Comparison of ENCODE assay signal across 26 mouse cellular contexts in the genomic region with DNA sequence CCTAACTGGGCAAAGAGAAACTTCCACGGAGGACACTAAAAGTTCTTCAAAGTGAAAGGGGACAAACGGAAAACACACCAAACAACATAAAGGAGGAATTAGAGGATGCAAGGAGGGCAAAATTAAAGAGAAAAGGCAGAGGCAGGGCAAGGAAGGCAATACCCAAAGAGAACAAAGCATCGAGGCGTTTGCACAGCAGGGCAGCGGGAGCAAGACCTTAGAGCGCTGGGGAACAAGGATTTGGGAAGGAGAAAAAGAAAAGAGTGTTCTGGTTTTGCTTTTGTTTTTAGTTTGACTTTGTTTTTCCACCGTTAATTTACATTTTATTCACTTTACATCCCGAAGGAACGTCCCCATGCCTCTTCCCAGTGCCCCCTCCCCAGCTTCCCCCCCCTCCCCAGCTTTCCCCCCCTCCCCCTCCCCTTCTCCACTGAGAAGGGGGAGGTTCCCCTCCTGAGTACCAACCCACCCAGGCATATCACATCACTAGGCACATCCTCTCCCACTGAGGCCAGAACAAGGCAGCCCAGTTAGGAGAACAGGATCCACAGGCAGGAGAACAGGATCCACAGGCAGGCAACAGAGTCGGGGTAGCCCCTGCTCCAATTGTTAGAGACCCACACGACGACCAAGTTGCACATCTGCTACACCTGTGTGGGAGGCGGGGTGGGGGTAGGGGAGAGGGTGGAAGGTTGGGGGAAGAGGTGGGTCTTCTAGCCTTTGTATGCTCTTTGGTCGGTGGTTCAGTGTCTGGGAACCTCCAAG.
DNase-seq lines count a peak whose midpoint lies in the region; ATAC-seq and TF ChIP-seq lines count a peak whose summit lies in the region.
"Had no signal": no experiment of that assay in that cellular context is flagged by ENCODE, and none has a peak within 500 bp of the region (broad histone marks: within the 10 kb centered on the region; RNA-seq: fewer than 3 reads in every experiment).

No protein-coding gene starts in this region.

- in situ Hi-C loops in ES-E14 (cut with MboI; ENCODE audit: low sequenced_read_pairs in 2 of 2, unreplicated experiment in 2 of 2): no loop called here

- H3K4me3 ChIP-seq in ES-Bruce4 (ENCODE audit: low read depth, low read length): no peak overlapping the region
- peak overlapping the region in 1 of 2 experiments; percentile 6; a peak in 1 of 4 replicates for H3K4me3 ChIP-seq in ES-E14 (ENCODE audit: insufficient read depth in 1 of 2, low read depth in 1 of 2, low read length in 2 of 2, poor library complexity in 1 of 2, severe bottlenecking in 1 of 2)
- H3K4me3 ChIP-seq in kidney, adult 2 months (ENCODE audit: insufficient read depth, low read depth, low read length): no peak overlapping the region
- H3K4me3 ChIP-seq: embryonic facial prominence, embryonic 15.5 days; erythroblast, embryonic 14.5 days; forebrain, embryonic 12.5 days; forebrain, embryonic 15.5 days; heart, adult 2 months; hindbrain, embryonic 12.5 days; hindbrain, embryonic 15.5 days had no signal

- H3K36me3 ChIP-seq in ES-Bruce4 (ENCODE audit: control insufficient read depth, insufficient read depth, low read length, poor library complexity, severe bottlenecking): no peaks in the 10 kb centered on the region
- no peaks in the 10 kb centered on the region for H3K36me3 ChIP-seq in ES-E14 (ENCODE audit: control insufficient read depth, insufficient read depth, low read length, poor library complexity, severe bottlenecking)
- H3K36me3 ChIP-seq in kidney, adult 2 months (ENCODE audit: control insufficient read depth, insufficient read depth, low read length): no peaks in the 10 kb centered on the region
- H3K36me3 ChIP-seq: embryonic facial prominence, embryonic 15.5 days; forebrain, embryonic 12.5 days; forebrain, embryonic 15.5 days; G1E; hindbrain, embryonic 12.5 days; hindbrain, embryonic 15.5 days had no signal

- WGBS in kidney, adult 2 months: 69% methylated on average over 14 of the region's 14 CpGs

- H3K9me3 ChIP-seq in ES-Bruce4 (replicated peaks; ENCODE audit: control insufficient read depth, insufficient read depth, low read length, poor library complexity, severe bottlenecking) (peaks cover 3% of the 10 kb centered on the region; the same call in 1 of the 2 replicates), ES-E14 (ENCODE audit: control insufficient read depth, insufficient read depth, low read depth, low read length) (no peaks in the 10 kb centered on the region)
- H3K9me3 ChIP-seq: embryonic facial prominence, embryonic 15.5 days; forebrain, embryonic 12.5 days; forebrain, embryonic 15.5 days; hindbrain, embryonic 12.5 days; hindbrain, embryonic 15.5 days had no signal

- H3K27me3 ChIP-seq in ES-Bruce4 (ENCODE audit: control insufficient read depth, insufficient read depth, low read length, poor library complexity, severe bottlenecking): no peaks in the 10 kb centered on the region
- H3K27me3 ChIP-seq in kidney, adult 2 months (replicated peaks; ENCODE audit: control insufficient read depth, insufficient read depth, low read length): no peaks in the 10 kb centered on the region
- H3K27me3 ChIP-seq: CH12.LX; embryonic facial prominence, embryonic 15.5 days; forebrain, embryonic 12.5 days; forebrain, embryonic 15.5 days; hindbrain, embryonic 12.5 days; hindbrain, embryonic 15.5 days; Patski had no signal

- TF ChIP-seq EP300 in ES-Bruce4 (IDR thresholded peaks at IDR 0.05; ENCODE audit: insufficient read depth, low read depth, low read length): 0 out of 2 replicates have a peak, but pooled peaks have one; percentile 52

- no peak overlapping the region for H3K27ac ChIP-seq in ES-Bruce4 (ENCODE audit: insufficient read depth, low read length)
- H3K27ac ChIP-seq in ES-E14 (ENCODE audit: insufficient read depth, low read depth, low read length, poor library complexity, severe bottlenecking): no peak overlapping the region; the same call in 1 of the 2 replicates
- no peak overlapping the region for H3K27ac ChIP-seq in kidney, adult 2 months (ENCODE audit: insufficient read depth, low read depth, low read length)
- H3K27ac ChIP-seq: embryonic facial prominence, embryonic 15.5 days; forebrain, embryonic 12.5 days; forebrain, embryonic 15.5 days; heart, adult 2 months; hindbrain, embryonic 12.5 days; hindbrain, embryonic 15.5 days had no signal

- ATAC-seq in erythroblast, adult 5-6 weeks (replicated peaks; ENCODE audit: low FRiP score, poor library complexity, severe bottlenecking): no peak
- ATAC-seq: activated CD4-positive, CD25-positive, alpha-beta regulatory T cell, adult 4 months; forebrain, embryonic 15.5 days; intestine, postnatal 0 days; Patski had no signal

- no peak for TF ChIP-seq CTCF in ES-Bruce4 (IDR thresholded peaks at IDR 0.05; ENCODE audit: low read depth, low read length)
- no peak for TF ChIP-seq CTCF in kidney, adult 2 months (conservative IDR thresholded peaks at IDR 0.05; ENCODE audit: insufficient read depth, insufficient read length, low read depth, low read length)

- no peak overlapping the region for H3K9ac ChIP-seq in ES-Bruce4 (ENCODE audit: low read depth, poor library complexity, severe bottlenecking)
- H3K9ac ChIP-seq in ES-E14 (ENCODE audit: insufficient read depth, low read depth, low read length, poor library complexity, severe bottlenecking): no peak overlapping the region
- H3K9ac ChIP-seq: embryonic facial prominence, embryonic 15.5 days; forebrain, embryonic 12.5 days; forebrain, embryonic 15.5 days; hindbrain, embryonic 12.5 days; hindbrain, embryonic 15.5 days had no signal

- no peak for TF ChIP-seq POLR2A in ES-Bruce4 (IDR thresholded peaks at IDR 0.05; ENCODE audit: insufficient read depth, low read length)
- TF ChIP-seq POLR2A in kidney, adult 2 months (IDR thresholded peaks at IDR 0.05; ENCODE audit: low read depth, low read length): no peak

- H3K4me1 ChIP-seq in ES-Bruce4 (ENCODE audit: control insufficient read depth, insufficient read depth, low read length): no peaks in the 10 kb centered on the region
- H3K4me1 ChIP-seq in ES-E14 (ENCODE audit: control insufficient read depth in 2 of 2, insufficient read depth in 2 of 2, low read length in 2 of 2, poor library complexity in 1 of 2): peaks cover 0 to 2% of the 10 kb centered on the region in 2 experiments; a peak in 1 of 4 replicates
- peaks cover 17% of the 10 kb centered on the region for H3K4me1 ChIP-seq in kidney, adult 2 months (ENCODE audit: control insufficient read depth, insufficient read depth, low read length)
- H3K4me1 ChIP-seq: embryonic facial prominence, embryonic 15.5 days; forebrain, embryonic 12.5 days; forebrain, embryonic 15.5 days; hindbrain, embryonic 12.5 days; hindbrain, embryonic 15.5 days had no signal

- peak; percentile 71 for DNase-seq in heart, adult 11 months
- no peak for DNase-seq in heart, adult 9 months (ENCODE audit: low spot score in 2 of 2)
- peak; percentile 21 for DNase-seq in ES-E14 (ENCODE audit: low read depth, low spot score)
- DNase-seq in kidney, adult 2 months: no peak
- DNase-seq: adrenal gland, postnatal 25 days; B cell, adult 2 months; cerebellum, adult 11-12 months; cerebellum, adult 8-10 months; cerebellum, postnatal 10 days; cerebellum, postnatal 36 days; embryo, embryonic 11 days; gastrocnemius, postnatal 25 days; heart, adult 2 months had no signal

TF ChIP-seq in ES-E14, 5 proteins besides CTCF, POLR2A, EP300 and RAD21:
- no peak for TF ChIP-seq ZC3H11A (IDR thresholded peaks at IDR 0.05; ENCODE audit: borderline replicate concordance, low read depth, low read length)
- TF ChIP-seq ZNF384 (IDR thresholded peaks at IDR 0.05; ENCODE audit: low read depth, low read length): no peak
TF ChIP-seq in ES-E14: peak in this region for 0.

Comparison
In these comparisons a context has a peak if more than half of its experiments do, and no peak if none do; other contexts are left out.
1. DNase-seq: peak in heart, adult 11 months (single experiment) and ES-E14 (single experiment); none in heart, adult 9 months (0 of 2) and kidney, adult 2 months (single experiment).